Mouse (Mus musculus) stomach, postnatal 0 days (tissue): ENCODE results near the gene Parp12.

ENCODE experiments used
- CTCF ChIP-seq: IDR thresholded peaks from 2 replicates; pipeline ENCODE4 v1.5.1; 2016; ENCODE audit warnings: antibody characterized with exemption, low read depth, mild to moderate bottlenecking, moderate library complexity
- EP300 ChIP-seq: optimal IDR thresholded peaks from 2 replicates; pipeline ENCODE3; 2016; ENCODE audit warnings: antibody characterized with exemption

GRCm38 (mm10) chr6:39074186-39074585, 44.0 kb downstream of the Parp12 start:
- TF ChIP-seq CTCF (no peak), EP300 (no peak)
